ENCODE assay signal across 17 mouse cellular contexts in the genomic region with DNA sequence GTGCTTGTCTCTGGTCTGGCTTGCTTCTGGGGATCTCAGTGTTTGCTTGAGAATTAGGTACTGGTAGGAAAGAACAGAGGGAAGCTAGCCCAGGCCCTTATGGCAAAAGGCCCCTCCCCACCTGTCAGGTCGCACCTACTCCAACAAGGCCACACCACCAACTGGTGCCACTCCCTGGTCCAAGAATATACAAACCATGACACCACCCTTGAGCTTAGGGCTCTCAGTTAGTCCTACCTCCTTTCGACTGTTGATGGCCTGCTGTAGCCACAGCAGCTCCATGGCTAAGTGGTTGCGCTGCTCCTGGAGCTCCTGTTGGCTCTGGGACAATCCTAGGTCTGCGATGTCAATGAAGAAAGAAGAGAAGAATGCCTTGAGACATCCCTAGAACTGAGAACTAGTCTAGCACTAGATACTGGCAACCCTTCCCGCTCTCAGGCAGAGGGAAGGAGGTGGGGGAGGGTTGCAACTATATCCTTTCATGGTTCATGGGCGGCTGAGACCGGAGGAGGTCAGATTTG. TPM values are rescaled to one million over a fixed set of nuclear protein-coding genes. Genes with fewer than 3 reads are reported as not detected.
"Had no signal": no experiment of that assay in that cellular context is flagged by ENCODE, and none has a peak within 500 bp of the region (broad histone marks: within the 10 kb centered on the region; RNA-seq: fewer than 3 reads in every experiment).

No protein-coding gene starts in this region.

- H3K27ac ChIP-seq: kidney, embryonic 15.5 days; left cerebral cortex, adult 2 months; limb, embryonic 10.5 days; liver, embryonic 14.5 days; midbrain, embryonic 15.5 days; neural tube, embryonic 13.5 days had no signal

- DNase-seq: kidney, postnatal 14 days; lung, adult 2 months; lung, postnatal 36 days; retina, postnatal 1 day; right cerebral cortex, postnatal 4 days; spleen, adult 18-20 months; thymus, postnatal 36 days had no signal

- H3K27me3 ChIP-seq: kidney, embryonic 15.5 days; midbrain, embryonic 15.5 days; neural tube, embryonic 13.5 days had no signal

- H3K9ac ChIP-seq: kidney, embryonic 15.5 days; liver, embryonic 14.5 days; midbrain, embryonic 15.5 days had no signal

- ATAC-seq: lung, postnatal 0 days; midbrain, embryonic 15.5 days had no signal

- H3K36me3 ChIP-seq: midbrain, embryonic 15.5 days had no signal

- H3K4me3 ChIP-seq: left cerebral cortex, adult 2 months had no signal

- H3K9me3 ChIP-seq: kidney, embryonic 15.5 days; limb, embryonic 10.5 days; midbrain, embryonic 15.5 days; neural tube, embryonic 13.5 days had no signal

- H3K4me2 ChIP-seq: midbrain, embryonic 11.5 days had no signal

RNA-seq across cellular contexts. Expression of gene Dcdc2b, which starts 3.1 kb away (rescaled TPM):
- total RNA-seq: megakaryocyte progenitor cell, adult 5-6 weeks; monocyte, adult 5-6 weeks had no signal
